Mouse (Mus musculus) intestine, embryonic 15.5 days (tissue): ENCODE measurements around the gene Cul5. TPM values are rescaled to one million over a fixed set of nuclear protein-coding genes. Genes with fewer than 3 reads are reported as not detected.

ENCODE experiments used
- ATAC-seq: fragments of 200-750 bp; cut with Nextera tagmentation; 2 replicates; pipeline ENCODE4 v1.8.0; 2017; ENCODE audit warnings: moderate TSS enrichment, moderate library complexity
- H3K27ac ChIP-seq: fragments of 300-500 bp; sonication (generic); 2 replicates; pipeline ENCODE4 v1.5.1; 2015; ENCODE audit warnings: mild to moderate bottlenecking, inconsistent platforms
- H3K27me3 ChIP-seq: fragments of 300-500 bp; sonication (generic); replicated peaks from 2 replicates; pipeline ENCODE4 v1.6.1; 2015; ENCODE audit warnings: inconsistent platforms
- H3K36me3 ChIP-seq: fragments of 300-500 bp; sonication (generic); 2 replicates; pipeline ENCODE4 v1.6.1; 2015; ENCODE audit warnings: inconsistent platforms
- H3K4me1 ChIP-seq: fragments of 300-500 bp; sonication (generic); replicated peaks from 2 replicates; pipeline ENCODE4 v1.6.1; 2015; ENCODE audit warnings: inconsistent platforms
- H3K4me2 ChIP-seq: fragments of 300-500 bp; sonication (generic); replicated peaks from 2 replicates; pipeline ENCODE4 v1.6.1; 2015; ENCODE audit warnings: mild to moderate bottlenecking, inconsistent platforms
- H3K4me3 ChIP-seq: fragments of 300-500 bp; sonication (generic); replicated peaks from 2 replicates; pipeline ENCODE4 v1.5.1; 2015; ENCODE audit warnings: inconsistent platforms
- H3K9ac ChIP-seq: fragments of 300-500 bp; sonication (generic); 2 replicates; pipeline ENCODE4 v1.6.1; 2015; ENCODE audit warnings: inconsistent platforms
- H3K9me3 ChIP-seq: fragments of 300-500 bp; sonication (generic); 2 replicates; pipeline ENCODE4 v1.6.1; 2016; ENCODE audit warnings: inconsistent platforms
- WGBS: fragments of 180-500 bp; shearing (Covaris S2); methylation state at CpG from one replicate; pipeline ENCODE4 v1.1.7; 2015; 5-methylcytosine and 5-hydroxymethylcytosine counted together
- polyA plus RNA-seq: library from polyadenylated mRNA; unstranded; fragments of >200 nt; fragmentation: Nextera tagmentation; extraction: Ambion mirVana; gene quantifications from 2 replicates; pipeline ENCODE4 v1.2.1, GENCODE M21; 2015

Gene Cul5
- polyA plus RNA-seq, 1 experiment from 2014 or later, result 32.3 TPM

GRCm38 (mm10) chr9:53667020-53667669, 2.7 kb downstream of the Cul5 start:
- 0 out of 2 replicates have a peak, but pooled peaks cover 6% of the 10 kb centered on the region for H3K4me1 ChIP-seq
- under 1% methylated on average over 73 of the region's 74 CpGs for WGBS
- peak overlapping the region; percentile 96 for H3K27ac ChIP-seq
- peak overlapping the region; percentile 70 for H3K4me2 ChIP-seq
- peak overlapping the region; percentile 98 for H3K4me3 ChIP-seq
- H3K27me3 ChIP-seq, result no peaks in the 10 kb centered on the region
- ATAC-seq, result peak; percentile 99
- no peaks in the 10 kb centered on the region for H3K9me3 ChIP-seq
- no peaks in the 10 kb centered on the region for H3K36me3 ChIP-seq
- H3K9ac ChIP-seq, result peak overlapping the region; percentile 99

- 0 out of 2 replicates have a peak, but pooled peaks cover 6% of the 10 kb centered on the region for H3K4me1 ChIP-seq
- H3K9ac ChIP-seq, result peak overlapping the region; percentile 99
- no peaks in the 10 kb centered on the region for H3K9me3 ChIP-seq
- peak; percentile 35; the same call in 1 of the 2 replicates for ATAC-seq
- H3K27ac ChIP-seq, result peak overlapping the region; percentile 96
- no peaks in the 10 kb centered on the region for H3K27me3 ChIP-seq
- peak overlapping the region; percentile 98 for H3K4me3 ChIP-seq
- H3K36me3 ChIP-seq, result no peaks in the 10 kb centered on the region
- under 1% methylated on average over 28 of the region's 28 CpGs for WGBS
- peak overlapping the region; percentile 70 for H3K4me2 ChIP-seq
These were observed 3.2 kb downstream of the Cul5 start for GRCm38 (mm10) chr9:53666665-53667019.

- peak overlapping the region; percentile 70 for H3K4me2 ChIP-seq
- no peak for ATAC-seq
- no peak overlapping the region for H3K27ac ChIP-seq
- no peaks in the 10 kb centered on the region for H3K27me3 ChIP-seq
- no peaks in the 10 kb centered on the region for H3K36me3 ChIP-seq
- no peak overlapping the region for H3K4me3 ChIP-seq
- H3K9ac ChIP-seq, result no peak overlapping the region
- H3K4me1 ChIP-seq, result 0 out of 2 replicates have a peak, but pooled peaks cover 6% of the 10 kb centered on the region
- H3K9me3 ChIP-seq, result no peaks in the 10 kb centered on the region
These were observed 4.4 kb downstream of the Cul5 start for GRCm38 (mm10) chr9:53665428-53665827.

GRCm38 (mm10) chr9:53664819-53665218, 5.0 kb downstream of the Cul5 start:
- Histone ChIP-seq H3K4me3 (no peak overlapping the region), H3K9ac (no peak overlapping the region), H3K4me1 (0 out of 2 replicates have a peak, but pooled peaks cover 6% of the 10 kb centered on the region), H3K36me3 (no peaks in the 10 kb centered on the region), H3K4me2 (no peak overlapping the region), H3K27me3 (no peaks in the 10 kb centered on the region), H3K9me3 (no peaks in the 10 kb centered on the region), H3K27ac (no peak overlapping the region)
- WGBS, result 75% methylated on average over 2 of the region's 2 CpGs
- no peak for ATAC-seq

- WGBS, result 93% methylated on average over 6 of the region's 6 CpGs
- Histone ChIP-seq H3K4me2 (no peak overlapping the region), H3K36me3 (peaks cover 8% of the 10 kb centered on the region; the same call in 1 of the 2 replicates), H3K4me3 (no peak overlapping the region), H3K4me1 (no peaks in the 10 kb centered on the region), H3K9ac (no peak overlapping the region), H3K27ac (no peak overlapping the region), H3K27me3 (no peaks in the 10 kb centered on the region), H3K9me3 (no peaks in the 10 kb centered on the region)
- ATAC-seq, result no peak
These were observed 35.0 kb downstream of the Cul5 start for GRCm38 (mm10) chr9:53634796-53635195.

GRCm38 (mm10) chr9:53615246-53615645, 54.6 kb downstream of the Cul5 start:
- no peak overlapping the region for H3K4me2 ChIP-seq
- ATAC-seq, result no peak
- H3K9ac ChIP-seq, result no peak overlapping the region
- no peak overlapping the region for H3K27ac ChIP-seq
- no peaks in the 10 kb centered on the region for H3K4me1 ChIP-seq
- H3K4me3 ChIP-seq, result no peak overlapping the region
- H3K27me3 ChIP-seq, result no peaks in the 10 kb centered on the region
- WGBS, result 64% methylated on average over 8 of the region's 8 CpGs
- no peaks in the 10 kb centered on the region for H3K9me3 ChIP-seq
- H3K36me3 ChIP-seq, result peaks cover 6% of the 10 kb centered on the region; the same call in 1 of the 2 replicates

- Histone ChIP-seq H3K27ac (no peak overlapping the region), H3K27me3 (no peaks in the 10 kb centered on the region), H3K4me1 (no peaks in the 10 kb centered on the region; the same call in 1 of the 2 replicates), H3K4me2 (no peak overlapping the region), H3K9me3 (no peaks in the 10 kb centered on the region), H3K9ac (no peak overlapping the region), H3K4me3 (no peak overlapping the region), H3K36me3 (0 out of 2 replicates have a peak, but pooled peaks cover 6% of the 10 kb centered on the region)
- no peak for ATAC-seq
- WGBS, result 74% methylated on average over 4 of the region's 4 CpGs
These were observed 55.5 kb downstream of the Cul5 start for GRCm38 (mm10) chr9:53614286-53614685.

- 4% methylated on average over 52 of the region's 52 CpGs for WGBS
- H3K4me3 ChIP-seq, result peak within 1 kb of the TSS; percentile 81
- peak; percentile 99 for ATAC-seq
- peak within 1 kb of the TSS; percentile 88 for H3K9ac ChIP-seq
- H3K9me3 ChIP-seq, result no peaks in the 10 kb centered on the region
- H3K4me1 ChIP-seq, result no peaks in the 10 kb centered on the region; the same call in 1 of the 2 replicates
- peak within 1 kb of the TSS; percentile 70 for H3K27ac ChIP-seq
- no peaks in the 10 kb centered on the region for H3K36me3 ChIP-seq
- no peaks in the 10 kb centered on the region for H3K27me3 ChIP-seq
- H3K4me2 ChIP-seq, result peak within 1 kb of the TSS; percentile 82
These were observed 59.6 kb downstream of the Cul5 start, which contains the start of gene Acat1 for GRCm38 (mm10) chr9:53609968-53610781. TSS of gene Acat1 (minus strand) at chr9:53610382.

GRCm38 (mm10) chr9:53609306-53609967, 60.4 kb downstream of the Cul5 start:
- no peaks in the 10 kb centered on the region for H3K27me3 ChIP-seq
- H3K36me3 ChIP-seq, result no peaks in the 10 kb centered on the region
- WGBS, result 57% methylated on average over 12 of the region's 12 CpGs
- H3K9ac ChIP-seq, result peak overlapping the region; percentile 88
- peak overlapping the region; percentile 70 for H3K27ac ChIP-seq
- peak overlapping the region; percentile 82 for H3K4me2 ChIP-seq
- ATAC-seq, result peak; percentile 8; the same call in 1 of the 2 replicates
- no peaks in the 10 kb centered on the region; the same call in 1 of the 2 replicates for H3K4me1 ChIP-seq
- H3K9me3 ChIP-seq, result no peaks in the 10 kb centered on the region
- peak overlapping the region; percentile 81 for H3K4me3 ChIP-seq

- Histone ChIP-seq H3K9ac (no peak overlapping the region), H3K27ac (no peak overlapping the region), H3K4me2 (no peak overlapping the region), H3K4me1 (peaks cover 5% of the 10 kb centered on the region), H3K27me3 (no peaks in the 10 kb centered on the region), H3K9me3 (no peaks in the 10 kb centered on the region), H3K4me3 (no peak overlapping the region), H3K36me3 (no peaks in the 10 kb centered on the region)
- 91% methylated on average over 4 of the region's 4 CpGs for WGBS
- no peak for ATAC-seq
These were observed 62.0 kb downstream of the Cul5 start for GRCm38 (mm10) chr9:53607816-53608215.

- Histone ChIP-seq H3K36me3 (no peaks in the 10 kb centered on the region), H3K4me1 (peaks cover 5% of the 10 kb centered on the region), H3K4me2 (no peak overlapping the region), H3K4me3 (no peak overlapping the region), H3K9me3 (no peaks in the 10 kb centered on the region), H3K27me3 (no peaks in the 10 kb centered on the region), H3K9ac (no peak overlapping the region), H3K27ac (no peak overlapping the region)
- ATAC-seq, result no peak
- 94% methylated on average over 3 of the region's 3 CpGs for WGBS
These were observed 62.6 kb downstream of the Cul5 start for GRCm38 (mm10) chr9:53607192-53607591.

GRCm38 (mm10) chr9:53604954-53605353, 64.9 kb downstream of the Cul5 start:
- peaks cover 5% of the 10 kb centered on the region for H3K4me1 ChIP-seq
- H3K4me2 ChIP-seq, result no peak overlapping the region
- WGBS, result 94% methylated on average over 5 of the region's 5 CpGs
- H3K9me3 ChIP-seq, result no peaks in the 10 kb centered on the region
- ATAC-seq, result no peak
- H3K27ac ChIP-seq, result no peak overlapping the region
- no peaks in the 10 kb centered on the region for H3K36me3 ChIP-seq
- H3K27me3 ChIP-seq, result no peaks in the 10 kb centered on the region
- H3K9ac ChIP-seq, result no peak overlapping the region
- no peak overlapping the region for H3K4me3 ChIP-seq
